Mouse (Mus musculus): ENCODE data around the gene Lctl. TPM values are rescaled to one million over a fixed set of nuclear protein-coding genes. Genes with fewer than 3 reads are reported as not detected.
"Not testable (repeated sequence)": the region's sequence is repeated elsewhere in the genome, so short reads cannot be mapped to it uniquely, and the experiment has no call there.

The Lctl gene
- polyA plus RNA-seq, 2 experiments = 0.06 TPM; not detected in 1

- DNase-seq (ENCODE audit: low spot score) = no peak
- ATAC-seq (ENCODE audit: low FRiP score, low read depth) = no peak
- no peak overlapping the region for H3K4me3 ChIP-seq (replicated peaks; ENCODE audit: low read length)
- no peak overlapping the region for H3K27ac ChIP-seq (replicated peaks; ENCODE audit: low read depth, low read length)
- H3K36me3 ChIP-seq (ENCODE audit: control insufficient read depth, insufficient read depth, low read length) = peaks cover 64% of the 10 kb centered on the region
- 93% methylated on average over 5 of the region's 5 CpGs for WGBS
- H3K9me3 ChIP-seq (ENCODE audit: control insufficient read depth, low read length) = no peaks in the 10 kb centered on the region
- H3K9ac ChIP-seq (ENCODE audit: low read depth, low read length, severe bottlenecking) = no peak overlapping the region
- no peak for TF ChIP-seq POLR2A (IDR thresholded peaks at IDR 0.05; ENCODE audit: borderline replicate concordance, extremely low read depth, insufficient read depth, insufficient read length)
- H3K4me2 ChIP-seq (replicated peaks; ENCODE audit: low read depth, low read length, severe bottlenecking) = no peak overlapping the region
- no peaks in the 10 kb centered on the region for H3K27me3 ChIP-seq (ENCODE audit: control insufficient read depth, insufficient read depth, low read length)
- no peaks in the 10 kb centered on the region for H3K4me1 ChIP-seq (ENCODE audit: control insufficient read depth, insufficient read depth, low read length)
Observed at GRCm38 (mm10) chr9:64160471-64160870, 43.5 kb downstream of the Lctl start.

GRCm38 (mm10) chr9:64169967-64170366, 53.0 kb downstream of the Lctl start:
- H3K27me3 ChIP-seq (ENCODE audit: control insufficient read depth, insufficient read depth, low read length); ATAC-seq (ENCODE audit: low FRiP score, low read depth); H3K4me2 ChIP-seq (replicated peaks; ENCODE audit: low read depth, low read length, severe bottlenecking); H3K4me1 ChIP-seq (ENCODE audit: control insufficient read depth, insufficient read depth, low read length); H3K4me3 ChIP-seq (replicated peaks; ENCODE audit: low read length); DNase-seq (ENCODE audit: low spot score); H3K9me3 ChIP-seq (ENCODE audit: control insufficient read depth, low read length); H3K36me3 ChIP-seq (ENCODE audit: control insufficient read depth, insufficient read depth, low read length); H3K9ac ChIP-seq (ENCODE audit: low read depth, low read length, severe bottlenecking); H3K27ac ChIP-seq (replicated peaks; ENCODE audit: low read depth, low read length): not testable (repeated sequence)
- 94% methylated on average over 3 of the region's 3 CpGs for WGBS

DNA sequence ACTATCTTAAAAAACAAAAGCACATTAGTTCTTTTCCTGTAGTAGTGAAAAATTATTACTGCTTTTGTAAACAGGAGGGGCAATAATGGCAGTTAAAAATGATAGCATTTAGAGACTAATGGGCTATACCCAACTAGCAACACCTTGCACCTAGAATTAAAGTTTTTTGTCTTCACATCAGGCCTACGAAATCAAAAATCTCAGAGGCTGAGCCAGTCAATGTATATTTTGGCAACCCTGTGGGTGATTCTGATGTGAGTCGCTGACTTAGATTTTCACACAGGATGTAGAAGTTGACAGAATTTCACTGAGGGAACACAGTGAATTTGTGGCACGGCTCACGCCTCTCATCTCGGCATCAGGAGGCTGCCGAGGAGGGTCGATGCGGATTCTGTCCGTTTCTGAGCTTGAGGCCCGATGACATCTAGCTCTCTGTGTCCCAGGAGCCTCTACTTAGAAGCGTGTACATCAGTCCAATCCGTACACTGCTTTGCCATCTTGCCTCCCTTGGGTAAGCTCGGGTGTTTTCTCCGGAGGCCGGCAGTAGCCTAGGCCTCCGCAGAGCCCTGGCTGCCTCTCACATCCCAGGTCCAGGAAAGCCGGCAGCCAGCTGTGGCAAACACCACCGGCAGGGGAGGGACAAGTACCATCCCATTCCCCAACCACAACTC, 55.3 kb downstream of the Lctl start:
- Histone ChIP-seq H3K27ac (replicated peaks; ENCODE audit: low read depth, low read length) (peak overlapping the region; percentile 94), H3K4me3 (replicated peaks; ENCODE audit: low read length) (peak overlapping the region; percentile 94), H3K9ac (ENCODE audit: low read depth, low read length, severe bottlenecking) (peak overlapping the region; percentile 92), H3K36me3 (ENCODE audit: control insufficient read depth, insufficient read depth, low read length) (peaks cover 32% of the 10 kb centered on the region), H3K4me1 (ENCODE audit: control insufficient read depth, insufficient read depth, low read length) (peaks cover 10% of the 10 kb centered on the region), H3K4me2 (replicated peaks; ENCODE audit: low read depth, low read length, severe bottlenecking) (peak overlapping the region; percentile 75), H3K27me3 (ENCODE audit: control insufficient read depth, insufficient read depth, low read length) (no peaks in the 10 kb centered on the region), H3K9me3 (ENCODE audit: control insufficient read depth, low read length) (no peaks in the 10 kb centered on the region)
- 2% methylated on average over 18 of the region's 18 CpGs for WGBS
- ATAC-seq (ENCODE audit: low FRiP score, low read depth) = peak; percentile 27; the same call in 1 of the 2 replicates
- TF ChIP-seq POLR2A (IDR thresholded peaks at IDR 0.05; ENCODE audit: borderline replicate concordance, extremely low read depth, insufficient read depth, insufficient read length) = no peak
- no peak for DNase-seq (ENCODE audit: low spot score)

DNA sequence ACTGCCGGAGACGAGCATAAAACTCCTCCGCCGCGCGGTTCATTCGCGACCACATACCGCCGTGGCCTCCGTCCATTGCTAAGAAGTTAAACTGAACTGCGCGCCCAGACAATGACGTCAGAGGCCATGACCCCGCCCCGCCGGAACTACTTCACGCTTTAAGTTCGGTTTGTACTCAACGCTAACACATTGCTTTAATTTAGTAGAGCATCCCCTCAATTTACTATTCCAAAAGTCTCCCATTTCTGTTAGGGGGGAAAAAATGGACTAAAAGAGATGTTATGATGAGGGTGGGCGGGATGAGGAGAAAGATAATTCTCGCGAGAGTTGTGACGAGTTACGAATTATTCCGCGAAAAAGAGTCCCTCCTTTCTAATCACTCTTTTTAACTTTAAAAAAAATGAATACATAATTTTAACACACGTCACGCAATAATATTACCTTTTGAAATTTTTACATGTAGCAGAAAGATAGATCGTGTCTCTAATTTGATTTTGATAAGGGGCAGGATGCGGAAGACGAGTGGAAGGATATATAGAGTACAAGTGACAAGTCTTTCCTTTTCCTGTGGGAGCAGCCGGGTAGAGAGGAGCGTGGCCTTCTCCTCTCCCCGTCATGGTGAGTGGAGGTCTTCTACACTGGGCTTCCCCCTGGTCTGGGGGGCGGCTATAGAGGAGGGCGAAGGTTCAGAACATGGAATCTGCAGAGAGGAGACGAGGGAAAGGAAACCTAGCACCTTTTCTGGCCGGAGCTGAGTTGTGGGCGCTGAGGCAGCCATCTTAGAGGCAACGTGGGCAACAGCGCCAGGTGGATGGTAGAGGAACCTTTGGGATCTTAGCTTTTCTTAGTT, 56.1 kb downstream of the Lctl start, which contains the start of the genes Zwilch and Rpl4:
Gene Zwilch (minus strand): TSS at position 289 of the 850 bp plus-strand sequence.
Gene Rpl4 (plus strand): TSS at position 560 of the 850 bp plus-strand sequence.
- Histone ChIP-seq H3K27me3 (ENCODE audit: control insufficient read depth, insufficient read depth, low read length) (no peaks in the 10 kb centered on the region), H3K4me3 (replicated peaks; ENCODE audit: low read length) (peak within 1 kb of the TSS; percentile 94), H3K4me1 (ENCODE audit: control insufficient read depth, insufficient read depth, low read length) (peaks cover 10% of the 10 kb centered on the region), H3K9me3 (ENCODE audit: control insufficient read depth, low read length) (no peaks in the 10 kb centered on the region), H3K36me3 (ENCODE audit: control insufficient read depth, insufficient read depth, low read length) (peaks cover 36% of the 10 kb centered on the region), H3K4me2 (replicated peaks; ENCODE audit: low read depth, low read length, severe bottlenecking) (peak within 1 kb of the TSS; percentile 75), H3K9ac (ENCODE audit: low read depth, low read length, severe bottlenecking) (peak within 1 kb of the TSS; percentile 92), H3K27ac (replicated peaks; ENCODE audit: low read depth, low read length) (peak within 1 kb of the TSS; percentile 94)
- under 1% methylated on average over 41 of the region's 42 CpGs for WGBS
- TF ChIP-seq POLR2A (IDR thresholded peaks at IDR 0.05; ENCODE audit: borderline replicate concordance, extremely low read depth, insufficient read depth, insufficient read length) = peak; percentile 96; the same call in 1 of the 2 replicates
- DNase-seq (ENCODE audit: low spot score) = peak; percentile 88
- ATAC-seq (ENCODE audit: low FRiP score, low read depth) = peak; percentile 87

DNA sequence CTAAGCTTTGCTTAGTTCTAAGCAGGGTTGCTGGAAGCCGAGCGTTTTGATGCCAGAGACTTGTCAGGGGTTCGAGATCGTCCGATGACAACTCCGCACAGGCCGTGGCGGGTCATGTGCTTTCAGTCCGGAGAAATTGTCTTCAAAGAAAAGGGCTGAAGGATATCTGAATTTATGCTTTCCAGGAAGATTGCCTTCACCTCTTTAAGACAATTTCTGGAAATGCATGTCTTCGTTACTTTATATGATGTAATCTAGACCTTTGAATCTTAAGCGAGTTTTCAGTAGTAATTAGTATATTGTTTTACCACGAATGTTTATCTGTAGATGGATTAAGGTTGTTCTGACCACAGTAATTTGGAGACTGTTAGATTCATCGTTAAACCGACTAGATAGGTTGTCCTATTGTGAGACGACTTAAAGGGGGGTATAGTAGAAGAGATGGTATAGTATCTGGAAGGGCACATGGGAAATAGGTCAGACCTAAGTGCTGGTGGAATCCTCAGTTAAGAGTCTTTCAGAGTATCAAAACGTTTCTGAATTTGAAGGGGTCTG, 56.8 kb downstream of the Lctl start:
- Histone ChIP-seq H3K9me3 (ENCODE audit: control insufficient read depth, low read length) (no peaks in the 10 kb centered on the region), H3K4me2 (replicated peaks; ENCODE audit: low read depth, low read length, severe bottlenecking) (peak overlapping the region; percentile 75), H3K4me3 (replicated peaks; ENCODE audit: low read length) (peak overlapping the region; percentile 94), H3K27me3 (ENCODE audit: control insufficient read depth, insufficient read depth, low read length) (no peaks in the 10 kb centered on the region), H3K27ac (replicated peaks; ENCODE audit: low read depth, low read length) (peak overlapping the region; percentile 94), H3K4me1 (ENCODE audit: control insufficient read depth, insufficient read depth, low read length) (peaks cover 10% of the 10 kb centered on the region), H3K36me3 (ENCODE audit: control insufficient read depth, insufficient read depth, low read length) (peaks cover 43% of the 10 kb centered on the region), H3K9ac (ENCODE audit: low read depth, low read length, severe bottlenecking) (peak overlapping the region; percentile 92)
- ATAC-seq (ENCODE audit: low FRiP score, low read depth) (no peak; the same call in 1 of the 2 replicates), DNase-seq (ENCODE audit: low spot score) (no peak)
- TF ChIP-seq POLR2A (IDR thresholded peaks at IDR 0.05; ENCODE audit: borderline replicate concordance, extremely low read depth, insufficient read depth, insufficient read length) = no peak
- WGBS = under 1% methylated on average over 16 of the region's 16 CpGs

Measured in limb, embryonic 14.5 days (tissue).